Mouse (Mus musculus) adrenal gland, postnatal 10 days (tissue): ENCODE results near the gene St6galnac3. TPM values are rescaled to one million over a fixed set of nuclear protein-coding genes. Genes with fewer than 3 reads are reported as not detected.

Experiments
- DNase-seq: peaks from one replicate; pipeline ENCODE4 v3.0.0; 2021; ENCODE audit warnings: mixed read lengths
- total RNA-seq, 2 experiments: library from RNA; stranded (reverse); gene quantifications; 2 replicates each; pipeline ENCODE4 v1.2.3; 2021

St6galnac3 gene
- total RNA-seq, 2 experiments from 2014 or later: 13.3 to 14.4 TPM

DNA sequence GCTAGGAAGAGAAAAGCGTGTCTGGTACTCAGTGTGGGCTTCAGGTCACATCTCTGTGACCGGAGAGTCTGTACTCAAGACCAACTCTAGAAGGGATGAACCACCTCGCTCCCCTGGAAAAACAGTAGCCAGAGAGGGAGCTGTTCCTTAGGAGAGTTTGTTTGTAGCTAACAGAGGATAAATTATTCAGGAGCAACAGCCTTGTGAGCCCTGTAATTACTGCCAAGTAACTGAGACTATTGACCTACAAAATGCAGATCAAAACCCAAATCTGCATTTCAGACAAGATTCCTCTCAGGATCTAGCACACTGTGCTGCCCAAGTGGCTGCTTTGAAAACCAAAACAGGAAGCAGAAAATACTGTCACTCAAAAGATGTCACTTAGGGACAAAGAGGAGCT lies 266.4 kb downstream of the St6galnac3 start:
- DNase-seq: no peak

DNA sequence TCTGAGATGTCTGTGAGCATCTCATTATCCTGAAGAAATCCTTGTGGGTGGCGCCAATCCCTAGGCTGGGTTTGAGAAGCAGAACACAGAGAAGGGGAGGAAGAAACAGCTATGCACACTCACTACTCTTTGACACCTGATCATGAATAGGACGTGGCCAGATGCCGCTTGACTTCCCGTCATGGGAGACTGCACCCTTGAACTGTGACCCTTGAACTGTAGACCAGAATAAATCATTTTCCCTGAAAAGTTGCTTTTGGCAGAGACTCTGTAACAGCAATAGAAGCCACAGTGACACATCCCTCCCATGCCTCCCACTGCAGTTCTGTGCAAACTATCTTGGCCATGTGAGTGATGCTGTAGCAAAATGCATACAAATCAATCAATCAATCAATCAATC lies 267.3 kb downstream of the St6galnac3 start:
- DNase-seq: no peak

DNA sequence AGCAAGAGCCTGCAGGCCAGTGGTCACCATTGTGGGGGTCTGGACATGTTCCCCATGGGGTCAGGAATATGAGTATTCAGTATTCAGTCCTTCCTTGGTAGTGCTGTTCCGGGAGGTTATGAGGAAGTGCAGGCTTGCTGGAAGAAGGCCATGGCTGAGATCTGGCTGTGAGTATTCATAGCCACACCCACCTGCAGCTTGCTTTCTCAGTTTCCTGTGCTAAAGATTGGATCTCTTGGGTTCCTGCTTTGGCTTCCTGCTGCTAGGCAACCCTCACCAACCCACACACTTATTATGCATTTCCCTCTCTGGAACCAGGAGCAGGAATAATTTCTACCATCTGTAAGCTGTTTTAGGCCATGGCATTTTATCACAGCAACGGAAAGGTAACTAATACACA lies 267.8 kb downstream of the St6galnac3 start:
- no peak for DNase-seq

DNA sequence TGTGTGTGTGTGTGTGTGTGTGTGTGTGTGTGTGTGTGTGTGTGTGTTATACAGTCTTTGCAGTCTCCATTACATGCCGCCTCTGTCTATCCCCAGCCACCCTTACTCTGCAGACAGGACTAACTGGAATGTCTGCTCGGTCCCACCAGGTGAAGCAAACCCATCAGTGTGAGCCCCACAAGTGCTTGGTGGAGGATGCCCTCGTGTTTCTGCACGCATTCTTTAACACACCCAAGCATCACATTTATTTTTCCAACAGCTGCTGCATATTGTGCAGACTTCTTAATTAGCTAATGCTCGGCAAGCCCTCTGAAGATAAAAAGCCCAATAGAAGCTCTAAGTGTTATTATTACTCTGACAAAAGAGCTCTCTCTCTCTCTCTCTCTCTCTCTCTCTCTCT lies 268.7 kb downstream of the St6galnac3 start:
- DNase-seq: no peak

DNA sequence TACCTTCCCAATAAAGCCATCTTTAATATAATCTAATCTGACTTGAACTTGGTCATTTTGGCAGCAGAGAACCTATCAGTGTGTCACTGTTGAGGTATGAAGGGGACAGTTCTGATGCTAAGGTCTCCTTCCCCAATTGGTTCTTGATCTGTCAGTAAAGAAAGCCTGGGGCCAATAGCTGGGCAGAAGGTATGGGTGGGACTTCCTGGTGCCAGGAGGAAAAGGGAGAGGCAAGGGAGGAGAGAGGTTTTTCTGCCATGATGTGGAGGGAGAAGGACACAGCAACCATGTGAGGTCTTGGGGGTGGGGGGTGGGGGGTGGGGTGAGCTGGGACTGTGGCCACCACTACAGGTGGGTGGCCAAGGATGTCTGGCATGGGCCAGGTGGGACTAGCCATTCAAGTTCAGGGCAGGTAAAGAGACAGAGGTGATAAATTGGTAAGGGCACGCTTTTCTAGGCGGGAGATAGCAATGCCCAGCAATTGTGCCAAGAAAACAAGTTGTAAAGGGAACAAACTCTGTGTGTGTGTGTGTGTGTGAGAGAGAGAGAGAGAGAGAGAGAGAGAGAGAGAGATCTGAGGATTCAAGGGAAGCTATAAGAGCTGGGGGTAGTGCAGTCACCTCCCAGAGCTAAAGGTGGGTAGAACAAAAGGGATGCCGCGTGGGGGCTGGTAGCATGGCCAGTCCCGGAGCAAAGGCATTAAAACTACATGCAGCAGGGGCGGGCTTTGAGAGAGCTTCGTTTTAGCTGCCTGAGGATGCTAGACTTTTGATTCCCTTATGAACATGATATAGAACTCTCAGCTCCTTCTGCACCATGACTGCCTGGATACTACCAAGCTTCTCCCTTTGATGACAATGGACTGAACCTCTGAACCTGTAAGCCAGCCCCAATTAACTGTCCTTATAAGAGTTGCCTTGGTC lies 271.6 kb downstream of the St6galnac3 start:
- DNase-seq: no peak

DNA sequence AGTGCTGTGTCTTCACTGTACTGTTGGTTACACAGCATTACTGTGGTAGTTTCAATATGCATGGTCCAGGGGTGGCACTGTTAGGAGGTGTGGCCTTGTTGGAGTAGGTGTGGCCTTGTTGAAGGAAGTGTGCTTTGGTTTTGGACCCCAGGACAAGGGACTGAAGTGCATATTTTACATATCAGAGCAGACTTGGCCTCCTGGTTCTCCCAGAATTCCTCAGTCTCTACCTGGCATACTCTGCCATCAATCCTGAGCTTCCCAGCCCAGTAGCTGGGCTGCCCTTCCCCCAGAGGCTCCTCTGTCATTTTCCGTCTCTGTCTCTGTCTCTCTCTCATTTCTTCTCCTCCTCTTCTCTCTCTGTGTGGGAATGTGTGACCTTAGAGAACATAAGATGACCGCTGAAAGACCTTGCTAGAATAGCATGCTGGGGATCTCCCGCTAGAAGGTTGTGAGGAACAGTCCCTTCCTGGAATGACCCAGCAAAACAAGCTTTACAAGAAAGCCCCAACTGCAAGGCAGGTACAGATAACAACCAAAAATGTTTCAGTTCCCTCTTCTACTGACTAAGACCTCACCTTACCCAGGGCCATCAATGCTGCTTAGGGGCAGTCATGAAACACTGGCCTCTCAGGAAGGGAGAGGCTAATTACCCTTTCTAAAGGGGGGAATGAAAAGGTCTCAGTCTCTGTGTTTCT lies 272.5 kb downstream of the St6galnac3 start:
- DNase-seq: no peak

DNA sequence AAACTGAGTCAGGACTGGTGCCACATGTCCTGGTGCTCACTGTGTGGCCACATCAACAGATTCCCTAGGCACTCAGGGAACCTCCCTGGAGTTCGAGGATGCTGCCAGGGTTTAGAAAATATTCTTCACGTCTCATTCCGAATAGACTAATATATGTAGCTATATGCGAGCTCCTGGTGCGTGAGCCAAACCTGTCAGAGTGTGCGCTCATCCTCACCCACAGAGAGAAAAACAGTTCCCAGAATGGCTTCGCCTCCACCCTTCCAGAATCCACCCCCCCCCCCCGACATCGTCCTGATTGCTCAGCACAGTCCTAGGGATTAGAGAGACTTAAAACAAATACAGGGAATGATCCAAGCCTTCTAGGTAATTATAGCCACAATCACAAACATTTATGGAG lies 283.6 kb downstream of the St6galnac3 start:
- no peak for DNase-seq

DNA sequence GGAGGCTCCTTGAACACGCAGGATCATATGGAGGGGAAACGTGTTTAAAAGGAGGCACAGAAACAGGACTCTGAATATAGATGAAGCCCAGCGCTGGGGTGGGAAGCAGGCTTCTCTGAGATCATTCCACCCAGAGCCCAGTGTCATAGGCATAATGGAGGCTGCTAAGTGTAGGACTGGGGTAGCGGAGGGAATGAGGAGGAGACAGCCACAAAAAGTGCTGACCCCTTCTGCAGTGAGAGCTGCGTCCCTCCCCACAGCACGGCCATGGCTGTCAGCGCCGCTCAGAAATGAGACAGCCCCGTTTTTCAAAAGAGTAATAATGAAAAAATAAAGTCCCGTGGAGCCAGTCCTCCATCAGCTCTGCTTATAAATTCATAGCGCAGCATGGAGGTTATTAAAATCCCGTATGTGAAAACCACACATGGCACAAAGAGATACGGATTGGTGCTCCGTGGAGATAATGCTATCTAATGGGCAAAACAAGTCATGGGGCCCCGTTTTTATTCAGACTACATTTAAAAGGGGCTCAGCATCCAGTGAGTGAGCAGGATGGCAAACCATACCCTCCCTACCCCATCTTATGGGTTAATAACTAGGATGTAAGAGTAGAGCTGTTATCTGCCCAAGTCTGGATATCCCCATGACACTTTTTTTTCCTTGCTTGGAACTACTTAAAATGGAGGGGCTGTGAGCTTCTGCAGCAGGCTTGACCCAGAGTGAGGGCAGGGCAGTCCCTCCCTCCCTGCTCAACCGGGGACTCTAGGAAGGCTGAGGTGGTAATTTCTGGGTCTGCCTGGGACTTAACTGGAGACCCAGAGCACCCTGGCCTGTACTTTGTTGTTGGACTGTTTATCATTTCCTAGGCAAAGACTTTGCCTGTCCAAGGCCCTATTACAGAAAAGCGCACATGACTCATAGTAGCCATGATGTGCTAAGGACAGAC lies 288.6 kb downstream of the St6galnac3 start:
- DNase-seq: no peak

DNA sequence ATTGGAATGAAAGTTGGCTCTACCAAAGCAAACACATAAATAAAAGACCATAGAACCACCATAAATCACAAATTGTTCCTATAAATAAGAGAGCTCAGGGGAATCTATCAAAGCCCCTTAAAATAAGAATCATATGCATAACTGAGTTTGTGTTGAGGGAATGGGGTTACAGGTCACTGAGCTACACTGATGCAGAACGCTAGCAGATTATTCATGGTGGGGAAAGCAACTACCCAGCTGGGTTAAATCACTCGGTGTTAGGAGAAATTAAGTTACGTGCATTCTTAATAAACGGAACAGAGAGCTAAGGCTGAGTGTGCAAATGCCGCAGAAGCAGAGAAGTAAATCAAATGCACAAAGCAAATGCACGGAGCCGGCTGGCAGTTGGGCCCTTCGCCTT lies 292.0 kb downstream of the St6galnac3 start:
- DNase-seq: no peak

DNA sequence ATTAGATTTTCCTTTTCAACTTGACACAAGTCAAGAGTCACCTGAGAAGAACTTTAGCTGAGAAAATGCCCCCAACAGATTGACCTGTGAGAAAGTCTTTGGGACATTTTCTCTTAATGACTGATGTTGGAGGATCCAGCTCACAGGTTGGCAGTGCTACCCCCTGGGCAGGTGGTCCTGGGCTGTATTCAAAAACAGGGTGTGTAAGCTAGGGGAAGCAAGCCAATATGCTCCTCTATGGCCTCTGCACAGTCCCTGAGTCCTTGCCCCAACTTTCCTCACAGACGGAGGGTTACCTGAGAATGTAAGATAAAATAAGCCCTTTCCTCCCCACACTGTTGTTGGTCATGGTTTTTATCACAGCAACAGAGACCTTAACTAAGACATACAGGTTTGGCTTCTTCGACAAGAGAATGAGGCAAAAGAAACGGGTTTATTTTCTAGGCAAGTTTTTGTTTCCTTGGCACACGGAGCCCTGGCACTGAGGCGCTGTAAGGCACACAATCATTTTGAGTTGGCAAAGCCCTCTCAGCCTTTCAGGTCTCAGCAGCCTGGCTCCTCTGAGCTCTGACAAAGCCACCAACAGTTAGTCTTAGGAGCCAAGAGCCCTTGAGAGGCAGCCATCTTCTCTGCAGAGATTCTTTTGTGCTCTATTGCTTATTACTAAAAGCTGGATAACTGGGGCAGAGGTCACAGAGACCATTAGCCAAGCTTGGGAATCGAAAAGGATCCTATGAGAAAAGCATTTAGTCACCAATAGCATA lies 292.7 kb downstream of the St6galnac3 start:
- DNase-seq: no peak

DNA sequence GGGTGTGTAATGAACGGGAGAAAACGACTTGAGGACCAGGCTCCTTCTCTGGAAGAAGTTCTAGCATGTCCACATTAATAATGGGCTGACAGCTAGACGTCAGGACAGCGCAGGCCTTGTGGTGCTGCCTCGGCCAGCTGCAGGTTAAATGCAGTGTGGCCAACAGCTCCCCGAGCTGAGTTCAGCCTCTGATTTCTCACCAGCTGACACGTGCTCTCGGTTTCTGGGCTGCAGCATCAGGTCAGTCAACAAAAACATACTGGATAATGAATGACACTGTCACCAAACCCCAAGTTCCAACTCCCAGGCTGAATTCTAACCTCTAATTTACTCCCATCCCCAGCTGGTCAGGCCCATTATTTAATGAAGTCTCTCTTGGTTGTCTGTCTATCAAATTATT lies 295.1 kb downstream of the St6galnac3 start:
- DNase-seq: no peak

DNA sequence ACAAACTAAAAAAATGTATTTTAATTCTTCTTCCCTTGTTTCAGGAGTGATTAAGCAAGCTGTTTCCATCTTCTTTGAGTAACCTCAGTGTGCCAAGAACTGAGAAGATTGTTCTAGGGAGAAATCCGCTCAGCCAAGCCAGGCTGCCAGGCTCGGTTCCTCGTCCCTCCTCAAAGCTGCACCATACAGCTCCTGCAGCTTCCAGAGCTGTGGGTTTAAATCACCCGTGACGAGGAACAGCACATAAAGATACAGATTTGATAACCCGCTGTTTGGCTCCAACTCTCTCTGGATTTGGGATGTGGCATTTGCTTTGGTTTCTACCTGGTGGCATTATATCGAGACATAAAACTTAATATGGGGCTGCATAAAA lies 303.1 kb downstream of the St6galnac3 start:
- DNase-seq: no peak

DNA sequence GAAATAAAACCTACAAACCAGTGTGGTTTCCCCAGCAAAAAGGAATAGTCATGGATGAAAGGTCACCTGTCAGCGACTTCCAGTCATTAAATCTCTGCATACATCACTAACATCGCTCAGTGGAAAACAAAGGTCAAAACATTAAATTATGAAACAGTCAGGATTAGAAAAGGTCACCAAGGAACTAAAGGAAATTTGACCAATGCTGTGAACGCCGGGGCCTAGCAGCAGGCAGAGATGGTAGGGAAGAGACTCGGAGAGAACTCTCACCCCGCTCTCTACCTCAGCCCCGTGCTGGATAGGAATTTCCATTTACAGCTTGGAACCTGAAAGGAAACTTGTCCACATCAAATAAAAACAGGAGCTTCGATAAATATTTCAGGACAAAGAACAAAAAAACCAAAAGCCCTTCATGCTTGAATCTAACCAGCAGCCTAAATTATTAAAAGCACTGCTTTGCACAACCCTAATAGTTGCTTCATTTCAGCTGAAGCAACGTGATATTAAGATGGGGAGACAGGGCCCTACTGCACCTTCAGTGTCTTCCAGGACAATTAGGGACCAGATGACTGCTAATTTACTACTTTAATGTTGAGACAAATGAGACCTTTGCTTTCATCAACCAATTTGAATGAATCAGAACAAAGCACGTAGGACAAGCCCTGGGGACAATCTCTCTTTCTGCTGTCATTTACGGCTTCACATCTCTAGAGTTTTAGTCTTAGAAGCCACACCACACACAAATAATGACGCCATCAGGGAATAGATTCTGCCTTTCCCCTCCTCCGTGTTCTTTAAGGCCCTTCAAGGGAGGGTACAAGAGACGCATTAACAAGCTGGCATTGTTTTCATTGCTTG lies 303.7 kb downstream of the St6galnac3 start:
- peak; percentile 29 for DNase-seq

DNA sequence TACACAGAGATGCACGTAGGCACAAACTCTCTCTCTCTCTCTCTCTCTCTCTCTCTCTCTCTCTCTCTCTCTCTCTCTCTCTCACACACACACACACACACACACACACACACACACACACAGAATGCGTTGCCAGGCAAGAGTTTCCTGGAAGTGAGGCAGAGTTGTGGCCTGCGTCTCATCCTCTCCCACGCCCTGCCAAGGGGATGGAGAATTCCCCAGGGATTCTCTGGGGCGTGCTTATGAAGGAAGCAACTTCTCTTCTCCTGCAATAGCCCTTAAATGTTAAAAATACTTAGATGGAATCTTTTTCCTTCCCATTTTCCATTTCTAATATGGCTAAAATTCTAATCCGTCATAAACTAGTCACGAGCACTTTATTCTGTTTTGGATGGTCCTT lies 305.6 kb downstream of the St6galnac3 start:
- no peak for DNase-seq

DNA sequence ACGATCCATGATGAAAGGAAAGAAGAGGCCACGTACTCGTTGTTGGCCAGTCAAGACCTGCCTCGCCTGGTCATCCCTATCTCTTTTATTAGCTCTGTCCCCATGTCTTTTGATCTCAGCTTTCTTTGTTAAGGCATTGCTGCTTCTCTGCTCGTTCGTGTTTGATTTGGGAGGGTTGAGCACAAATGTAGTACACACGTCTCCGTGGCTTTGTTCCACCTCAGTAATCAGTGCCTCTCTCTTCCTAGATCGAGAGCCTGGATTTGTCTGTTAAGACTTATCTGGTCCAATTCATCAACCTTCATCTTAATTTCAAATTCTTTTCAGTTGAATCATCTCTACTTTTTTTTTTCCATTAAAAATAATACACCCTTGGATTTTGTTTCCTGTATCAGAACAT lies 308.0 kb downstream of the St6galnac3 start:
- DNase-seq: no peak

DNA sequence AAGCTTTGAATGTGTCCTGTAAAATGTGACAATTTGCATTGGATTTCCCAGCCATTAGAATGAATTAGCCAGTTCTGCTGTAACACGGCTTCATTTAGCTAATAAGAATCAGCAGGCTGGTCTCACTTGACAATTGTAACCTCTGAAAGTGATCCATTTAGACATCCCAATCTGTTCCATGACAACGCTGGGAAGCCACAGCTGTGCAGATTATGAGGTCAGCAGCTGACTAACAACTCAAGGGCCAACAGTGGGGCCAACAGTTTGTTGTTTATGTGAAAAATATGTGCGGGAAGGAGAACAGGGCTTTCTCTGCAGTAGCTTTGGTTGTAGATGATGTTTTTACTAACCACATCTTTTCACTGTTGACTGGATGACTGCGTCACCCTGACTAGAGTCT lies 308.6 kb downstream of the St6galnac3 start:
- no peak for DNase-seq

DNA sequence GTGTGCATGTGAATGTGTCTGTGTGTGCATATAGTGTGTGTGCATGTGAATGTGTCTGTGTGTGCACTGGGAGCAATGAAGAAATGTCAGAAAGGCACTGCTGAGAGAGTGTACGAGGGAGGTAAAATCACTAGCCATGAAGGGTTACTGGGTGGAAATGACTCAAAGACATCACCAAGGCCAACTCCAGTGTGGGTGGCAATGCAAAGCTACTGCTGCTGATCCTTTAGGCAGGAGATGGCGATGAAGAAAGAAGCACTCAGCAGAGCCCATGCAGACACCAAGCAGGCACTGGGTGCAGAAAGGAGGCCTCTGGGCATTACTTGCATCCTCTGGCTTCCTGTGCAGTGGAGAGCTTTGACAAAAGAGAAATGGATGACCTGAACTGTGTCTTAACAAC lies 310.8 kb downstream of the St6galnac3 start:
- DNase-seq: no peak

DNA sequence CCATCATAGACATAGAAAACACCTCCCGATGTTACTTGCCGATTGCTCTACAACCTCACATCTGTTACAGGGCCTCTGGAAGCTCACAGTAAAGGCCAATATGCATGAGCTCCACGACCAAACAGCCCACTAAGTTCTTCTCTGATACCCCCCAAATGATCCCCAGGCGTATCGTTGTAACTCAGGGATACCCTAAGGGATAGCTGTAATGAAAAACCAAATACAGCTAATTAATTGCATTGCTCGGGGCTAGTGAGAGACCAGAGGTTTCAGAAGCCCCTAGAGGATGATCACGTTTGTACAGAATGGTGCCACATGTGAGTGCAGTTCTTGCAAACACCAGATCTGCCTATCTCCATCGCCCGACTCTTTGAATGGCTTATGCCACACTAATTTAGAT lies 315.7 kb downstream of the St6galnac3 start:
- no peak for DNase-seq

DNA sequence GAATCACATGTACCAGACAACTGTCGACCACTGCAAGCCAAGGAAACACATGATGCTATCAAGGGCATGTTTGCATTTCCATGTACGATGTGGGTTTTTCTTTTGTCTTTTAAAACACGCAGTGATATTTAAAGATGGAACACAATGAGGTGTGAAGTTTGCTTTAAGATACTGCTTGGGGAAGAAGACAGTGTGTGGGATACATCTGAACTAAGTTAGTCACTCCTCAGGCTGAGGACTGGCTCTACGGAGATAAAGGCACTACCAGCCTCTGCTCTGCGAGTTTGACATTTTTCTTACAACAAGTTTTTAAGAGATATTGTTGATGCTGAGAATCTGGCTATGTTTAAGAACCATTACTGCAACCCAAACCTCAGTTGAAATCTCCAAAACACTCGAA lies 316.6 kb downstream of the St6galnac3 start:
- no peak for DNase-seq

DNA sequence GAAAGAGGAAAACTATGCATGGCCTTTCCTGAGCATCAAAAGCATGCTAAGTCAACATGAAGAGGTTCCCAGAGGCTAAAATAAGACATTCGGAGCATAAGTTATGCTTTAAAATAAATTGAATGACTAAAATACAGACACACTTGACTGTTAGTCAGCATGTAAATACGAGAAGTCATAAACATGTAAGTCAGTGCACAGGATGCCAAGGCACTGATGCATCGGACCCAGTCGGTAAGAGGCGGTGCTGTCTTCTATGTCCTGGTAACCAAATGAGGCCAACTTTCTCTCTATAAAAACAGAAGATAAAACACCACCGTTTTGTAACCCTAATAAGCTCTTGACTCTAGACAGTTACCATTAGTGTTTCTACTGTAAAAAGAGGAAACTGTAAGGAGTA lies 317.3 kb downstream of the St6galnac3 start:
- no peak for DNase-seq

DNA sequence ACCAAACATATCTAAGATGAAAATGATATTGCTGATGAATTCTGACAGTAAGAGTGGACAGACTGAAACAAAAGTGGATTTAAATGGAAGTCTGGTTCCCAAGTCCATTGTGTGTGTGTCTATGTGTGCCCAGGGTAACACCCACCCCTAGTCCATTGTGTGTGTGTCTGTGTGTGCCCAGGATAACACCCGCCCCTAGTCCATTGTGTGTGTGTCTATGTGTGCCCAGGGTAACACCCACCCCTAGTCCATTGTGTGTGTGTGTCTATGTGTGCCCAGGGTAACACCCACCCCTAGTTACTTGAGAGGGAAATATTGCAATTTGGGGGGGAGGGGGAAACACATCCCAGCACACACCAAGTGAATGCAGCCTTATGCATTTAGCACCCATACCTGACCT lies 318.1 kb downstream of the St6galnac3 start:
- no peak for DNase-seq
